Mouse (Mus musculus) lung, postnatal 0 days (tissue): Measurements from ENCODE around the gene Akap2.
A peak's percentile ranks its signal among the peaks of the same experiment; 100 is the strongest.

Experiments used
- CTCF ChIP-seq: IDR thresholded peaks from 2 replicates; pipeline ENCODE4 v1.5.1; 2016; ENCODE audit warnings: antibody characterized with exemption, mild to moderate bottlenecking
- EP300 ChIP-seq: IDR thresholded peaks from 2 replicates; pipeline ENCODE4 v1.6.1; 2016; ENCODE audit warnings: antibody characterized with exemption, mild to moderate bottlenecking, control low read depth

DNA sequence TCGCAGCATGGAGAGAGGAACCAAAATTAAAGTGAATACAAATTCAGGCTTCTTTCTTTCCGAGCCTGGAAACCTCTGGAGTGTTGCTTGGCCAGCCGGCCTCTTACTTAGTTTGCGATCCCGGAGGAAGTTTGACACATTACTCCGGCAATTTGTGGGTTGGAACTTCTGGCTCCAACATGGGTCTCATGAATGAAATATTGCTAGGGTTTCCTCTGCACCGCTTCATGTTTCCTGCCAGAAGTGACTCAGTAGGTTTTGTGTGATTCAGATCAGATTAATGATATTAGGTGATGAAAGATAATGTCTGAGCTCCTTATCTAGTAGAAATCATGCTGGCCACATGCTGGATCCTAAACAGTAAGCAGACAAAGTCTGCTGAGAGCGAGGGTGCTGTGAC, 144.4 kb downstream of the Akap2 start:
- TF ChIP-seq CTCF (no peak), EP300 (peak; percentile 44; the same call in 1 of the 2 replicates)
